Mouse (Mus musculus) lung, postnatal 25 days (tissue): ENCODE data around the gene Nipal4.

Experiments
- DNase-seq: peaks from one replicate; pipeline ENCODE4 v3.0.0; 2022; ENCODE audit warnings: low spot score

Gene Nipal4

DNA sequence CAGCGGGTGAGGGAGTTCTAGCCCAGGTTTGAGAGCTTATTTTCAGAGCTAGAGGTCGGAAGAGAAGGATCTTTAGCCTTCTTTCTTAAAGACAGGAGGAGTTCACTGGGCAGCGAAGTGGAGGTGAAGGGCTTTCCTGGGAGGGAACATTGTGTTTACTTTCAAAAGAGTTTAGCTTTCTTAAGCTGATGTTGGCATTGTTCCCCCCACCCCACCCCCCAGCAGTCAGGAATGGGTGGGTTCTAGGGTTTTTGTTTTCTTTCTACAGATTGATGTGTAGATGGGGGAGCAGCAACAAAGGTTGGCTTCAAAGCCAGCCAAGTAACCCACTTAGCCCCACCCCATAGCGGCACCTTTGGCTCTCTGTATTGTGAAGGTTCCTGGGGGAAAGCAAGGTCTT is 51.3 kb downstream of the Nipal4 start:
- DNase-seq, result peak; percentile 53

- DNase-seq, result no peak
Measured at GRCm38 (mm10) chr11:46114221-46114620, 52.1 kb downstream of the Nipal4 start.

- no peak for DNase-seq
Measured at GRCm38 (mm10) chr11:46113211-46113610, 53.1 kb downstream of the Nipal4 start.

GRCm38 (mm10) chr11:46110945-46111287 is 55.4 kb downstream of the Nipal4 start:
- DNase-seq, result no peak

DNA sequence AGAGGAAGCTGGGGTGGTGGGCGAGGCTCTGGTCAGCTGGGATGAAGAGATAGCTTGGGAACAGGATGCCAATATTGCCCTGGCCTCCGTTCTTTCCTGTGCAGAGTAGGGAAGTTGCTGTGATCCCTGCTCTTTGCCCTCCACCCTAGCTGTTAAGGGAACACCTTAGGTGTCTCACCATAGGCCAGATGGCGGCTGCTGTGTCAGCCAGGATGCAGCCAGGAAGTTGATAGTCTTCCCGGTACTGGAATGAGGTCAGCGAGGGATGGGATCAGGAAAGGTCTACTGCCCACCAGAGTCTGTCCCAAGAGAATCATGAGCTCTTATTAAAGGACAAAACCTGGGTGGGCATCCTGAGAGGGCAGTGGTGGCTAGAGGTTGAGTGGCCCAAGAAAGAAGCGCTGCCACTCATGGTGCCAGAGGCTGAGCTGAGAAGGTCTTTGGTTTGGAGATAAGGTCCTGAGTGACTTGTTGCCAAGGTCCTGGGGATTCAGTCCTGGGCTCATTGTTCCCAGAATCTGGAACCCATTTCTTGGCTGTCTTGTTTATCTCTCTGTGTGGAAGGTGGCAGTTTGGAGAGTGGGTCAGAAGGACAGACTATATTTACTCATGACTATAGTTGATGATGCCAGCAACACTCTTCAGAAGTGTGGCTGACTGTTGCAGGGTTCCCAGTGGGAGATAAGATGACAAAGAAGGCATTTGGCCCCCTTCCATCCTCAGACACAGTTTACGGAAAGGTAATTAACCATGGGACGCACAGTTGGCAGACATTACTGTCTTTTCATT is 56.0 kb downstream of the Nipal4 start:
- no peak for DNase-seq

DNA sequence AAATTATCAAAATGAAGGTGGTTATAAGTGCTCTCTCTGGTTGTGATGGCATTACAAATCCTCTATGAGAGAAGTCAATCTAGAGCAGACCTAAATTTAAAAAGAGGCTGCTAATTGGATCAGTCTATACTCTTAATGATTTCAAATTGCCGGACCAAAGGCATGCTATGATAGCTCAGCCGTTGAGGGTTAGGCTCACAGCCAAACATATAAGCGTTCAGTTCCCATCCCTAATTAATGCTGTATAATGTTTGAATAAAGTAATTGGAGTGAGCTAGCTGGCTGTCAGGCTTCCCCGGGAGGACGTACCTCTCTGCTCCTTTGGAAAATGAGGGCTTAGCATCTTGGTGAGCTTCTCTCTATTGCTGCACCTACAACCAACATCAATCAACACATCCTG is 57.1 kb downstream of the Nipal4 start:
- DNase-seq, result no peak

DNA sequence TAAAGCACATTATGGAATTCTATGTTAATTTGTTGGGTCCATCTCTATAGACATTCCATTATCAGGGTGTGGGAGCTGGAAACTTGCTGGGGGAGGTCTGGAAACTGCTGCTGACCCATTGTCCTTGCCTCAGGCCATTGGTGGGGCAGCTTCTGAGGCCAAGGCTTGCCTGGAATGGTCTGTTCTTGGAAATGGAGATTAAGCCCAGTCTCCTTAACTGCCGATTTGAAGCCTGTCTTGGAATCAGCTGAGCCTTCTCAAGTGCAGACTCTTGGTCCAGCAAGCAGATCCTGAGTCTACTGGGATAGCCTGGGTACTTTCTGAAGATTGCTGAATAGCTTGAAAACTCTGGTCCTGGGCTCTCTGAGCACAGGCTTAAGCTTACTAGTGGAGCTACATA is 59.3 kb downstream of the Nipal4 start:
- DNase-seq, result no peak

- DNase-seq, result peak; percentile 26
Measured at GRCm38 (mm10) chr11:46102107-46102506, 64.2 kb downstream of the Nipal4 start.
